Mouse (Mus musculus) gastrocnemius, postnatal 10 days (tissue): ENCODE results near the gene Mettl17. TPM values are rescaled to one million over a fixed set of nuclear protein-coding genes. Genes with fewer than 3 reads are reported as not detected.
A peak's percentile ranks its signal among the peaks of the same experiment; 100 is the strongest.
"Not testable (repeated sequence)": the region's sequence is repeated elsewhere in the genome, so short reads cannot be mapped to it uniquely, and the experiment has no call there.

ENCODE experiments used
- DNase-seq: peaks from one replicate; pipeline ENCODE4 v3.0.0; 2021; ENCODE audit warnings: mixed read lengths
- total RNA-seq, 2 experiments: library from RNA; stranded (reverse); gene quantifications; 2 replicates each; pipeline ENCODE4 v1.2.3; 2021

Gene Mettl17
- total RNA-seq, 2 experiments from 2014 or later: 11.1 to 14.9 TPM

DNA sequence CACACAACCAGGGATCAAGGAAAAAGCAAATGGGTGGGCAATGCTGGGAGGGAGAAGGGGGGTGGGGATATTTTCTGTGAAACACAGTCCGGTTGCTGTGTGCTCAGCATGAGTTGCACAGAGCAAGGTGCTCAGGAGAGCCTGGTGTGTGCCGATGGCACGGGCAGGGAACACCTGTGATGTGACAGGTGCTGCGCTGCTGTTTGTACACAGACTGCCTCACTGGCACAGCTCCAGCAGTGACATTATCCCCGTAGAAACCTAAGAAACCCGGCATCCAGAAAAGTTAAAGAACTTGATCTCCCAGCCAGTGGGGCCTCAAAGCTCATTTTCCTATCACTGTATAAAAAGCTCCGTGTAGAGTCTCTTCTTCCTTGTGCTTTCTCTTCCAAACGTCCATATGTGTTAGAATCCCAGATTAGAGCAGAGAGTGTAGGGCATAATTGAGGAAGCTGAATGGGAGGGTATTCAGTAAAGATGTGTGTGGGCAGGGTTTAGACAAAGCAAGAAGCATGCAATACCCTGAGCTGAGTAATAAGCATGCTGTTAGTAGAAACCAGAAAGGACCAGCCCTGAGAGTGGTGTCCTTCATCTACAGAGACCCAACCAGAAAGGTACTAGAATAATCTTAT lies 12.0 kb downstream of the Mettl17 start:
- no peak for DNase-seq

GRCm38 (mm10) chr14:51899351-51899750 lies 14.7 kb downstream of the Mettl17 start:
- no peak for DNase-seq

DNA sequence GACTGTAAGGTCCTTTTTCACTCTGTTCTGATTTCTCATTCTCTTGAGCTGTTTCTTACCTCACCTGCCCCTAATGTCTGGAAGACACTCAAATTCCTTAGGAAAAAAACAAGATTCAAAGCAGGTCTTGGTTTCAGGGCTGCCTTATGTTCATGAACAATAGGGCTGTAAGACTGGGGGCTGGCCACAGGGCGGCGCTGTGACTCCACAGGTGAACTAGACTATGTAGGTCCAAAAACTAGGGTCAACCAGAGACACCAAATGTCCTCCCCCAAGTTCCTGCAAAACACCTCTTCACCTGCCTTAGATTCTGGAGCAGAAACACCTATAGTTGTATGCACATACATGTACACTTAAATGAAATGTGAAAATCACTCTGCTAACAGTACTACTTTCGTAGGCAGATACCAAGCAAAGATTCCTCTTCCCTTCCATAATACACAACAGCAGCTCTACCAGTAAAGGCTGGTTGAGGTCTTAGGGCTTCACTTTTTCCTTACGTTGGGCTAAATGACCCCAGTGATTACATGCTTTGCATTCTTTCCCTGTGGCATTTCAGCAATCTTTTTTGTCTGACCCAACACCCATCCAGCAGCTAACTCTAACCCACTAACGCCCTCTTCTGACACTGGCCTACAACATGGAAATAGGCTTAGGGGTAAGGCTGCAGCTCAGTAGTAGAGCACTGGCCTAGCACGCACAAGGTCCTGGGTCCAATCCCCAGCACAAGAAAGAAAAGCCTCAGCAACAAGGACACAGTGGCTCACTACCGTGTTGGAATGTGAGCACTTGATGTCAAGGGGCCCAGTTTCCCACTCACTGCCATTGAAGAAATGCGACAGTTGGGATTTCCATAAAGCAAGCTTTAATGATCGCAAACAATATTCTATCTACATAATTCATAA lies 18.4 kb downstream of the Mettl17 start:
- DNase-seq: peak; percentile 89

DNA sequence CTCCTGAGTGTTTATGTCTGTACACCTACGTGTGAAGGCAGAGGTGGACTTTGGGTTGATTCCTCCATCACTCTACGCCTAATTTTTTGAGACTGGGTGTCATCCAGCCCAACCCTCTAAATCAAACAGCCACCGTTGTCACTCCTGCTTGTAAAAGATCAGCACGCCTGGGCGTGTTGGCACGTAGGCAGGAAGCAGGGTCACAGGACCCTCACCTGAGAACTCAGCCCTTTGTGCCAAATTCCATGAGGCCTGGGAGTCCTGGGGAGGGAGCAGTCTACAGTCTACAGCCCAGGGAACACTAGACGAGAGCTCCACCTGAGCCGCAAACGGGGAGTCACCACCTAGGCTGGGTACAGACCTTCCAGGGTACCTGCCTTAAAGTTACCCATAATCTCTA lies 19.1 kb downstream of the Mettl17 start:
- no peak for DNase-seq

DNA sequence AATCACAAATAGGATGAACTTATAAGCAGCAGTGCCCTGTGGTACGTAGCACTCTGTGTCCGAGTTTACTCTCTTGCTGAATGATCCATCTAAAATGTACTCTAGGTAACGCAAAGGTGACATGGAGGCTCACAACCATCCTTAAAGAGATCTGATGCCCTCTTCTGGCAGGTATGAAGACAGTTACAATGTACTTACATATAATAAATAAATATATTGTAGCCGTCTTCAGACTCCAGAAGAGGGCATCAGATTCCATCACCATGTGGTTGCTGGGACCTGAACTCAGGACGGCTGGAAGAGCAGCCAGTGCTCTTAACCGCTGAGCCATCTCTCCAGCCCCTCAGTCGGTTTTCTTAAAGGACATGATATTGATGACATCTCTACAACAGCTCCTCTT lies 20.1 kb downstream of the Mettl17 start:
- DNase-seq: no peak

DNA sequence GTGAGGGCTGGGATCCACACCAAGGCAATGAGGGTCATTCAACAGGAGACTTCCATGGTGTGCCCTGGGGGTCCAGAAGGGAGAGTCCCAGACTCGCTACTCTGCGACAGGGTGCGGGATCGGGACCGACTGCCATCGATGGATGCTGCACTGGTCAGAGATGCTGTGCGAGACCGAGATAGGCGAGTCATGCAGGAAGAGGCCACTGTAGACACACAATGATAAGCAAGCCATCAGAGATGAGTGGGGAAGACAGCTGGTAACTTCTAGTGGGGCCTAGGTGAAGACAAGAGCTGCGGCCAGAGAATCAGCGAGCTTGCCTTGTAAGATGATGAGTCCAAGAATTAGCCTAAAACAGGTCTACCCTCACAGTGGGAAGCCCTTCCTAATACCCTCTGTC lies 21.5 kb downstream of the Mettl17 start:
- DNase-seq: no peak

GRCm38 (mm10) chr14:51911301-51911700 lies 26.7 kb downstream of the Mettl17 start:
- DNase-seq: no peak

- no peak for DNase-seq
Measured at GRCm38 (mm10) chr14:51912391-51913061, 27.9 kb downstream of the Mettl17 start.

DNA sequence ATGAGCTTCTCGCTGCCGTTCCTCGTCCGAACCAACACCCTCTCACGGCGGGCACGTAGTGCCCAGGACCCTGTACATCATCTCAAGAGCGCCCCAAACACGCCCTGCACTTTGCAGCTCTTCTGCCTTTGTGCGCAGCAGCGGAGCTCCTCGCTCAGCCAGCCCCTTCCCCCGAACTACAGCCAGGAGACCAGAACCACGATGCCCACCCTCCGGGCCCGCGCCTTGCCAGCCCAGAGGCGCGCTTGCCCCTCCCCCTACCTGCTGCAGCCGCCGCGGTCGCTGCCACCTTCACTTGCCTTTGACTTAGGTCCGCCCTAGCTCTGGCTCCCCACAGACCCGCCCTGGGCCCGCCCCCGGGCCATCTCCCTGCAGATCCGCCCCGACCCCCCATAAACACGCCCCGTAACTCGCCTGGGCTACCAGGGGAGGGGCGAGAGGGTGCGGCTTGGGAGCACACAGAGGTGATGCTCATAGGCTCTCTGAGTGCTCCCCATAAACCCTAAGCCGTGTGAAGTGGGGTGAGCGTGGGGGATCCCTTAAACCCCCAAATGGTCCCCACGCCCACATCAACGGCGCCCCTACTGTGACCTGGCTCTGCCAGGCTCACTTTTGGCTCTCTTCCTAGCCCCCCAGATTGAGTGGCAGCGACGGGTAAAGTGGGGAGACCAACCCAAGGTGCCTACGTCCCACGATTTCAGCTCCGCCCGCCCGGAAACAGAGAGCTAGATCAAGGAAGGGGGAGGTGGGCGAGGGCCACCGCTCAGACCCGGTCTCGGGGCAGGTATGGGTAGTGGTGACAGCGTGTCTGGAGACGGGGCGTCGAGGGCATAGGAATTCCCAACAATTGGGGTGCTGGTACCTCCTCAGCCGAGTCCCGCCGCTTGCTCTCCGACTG lies 28.7 kb downstream of the Mettl17 start:
- peak; percentile 80 for DNase-seq

GRCm38 (mm10) chr14:51913960-51914762 lies 29.5 kb downstream of the Mettl17 start, which contains the start of gene Ndrg2:
Gene Ndrg2 (minus strand): TSS chr14:51914158.
- DNase-seq: peak; percentile 71

DNA sequence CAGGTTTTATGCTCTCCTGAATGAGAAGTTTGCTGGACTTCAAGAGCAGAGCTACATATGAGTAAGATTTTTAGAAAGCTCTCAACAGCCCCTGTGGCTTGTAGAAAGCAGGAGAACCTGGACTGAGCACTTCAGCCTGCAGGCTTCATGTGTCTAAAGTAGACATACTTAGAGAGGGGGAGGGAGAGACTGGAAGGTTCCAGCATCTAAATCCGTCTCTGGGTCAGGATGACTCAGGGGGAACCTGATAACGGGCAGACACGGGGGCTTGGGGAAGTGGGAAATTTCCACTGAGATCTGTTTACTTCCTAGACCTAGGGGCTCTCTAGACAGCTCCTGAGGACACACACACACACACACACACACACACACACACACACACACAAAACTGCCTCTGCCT lies 30.4 kb downstream of the Mettl17 start:
- no peak for DNase-seq

DNA sequence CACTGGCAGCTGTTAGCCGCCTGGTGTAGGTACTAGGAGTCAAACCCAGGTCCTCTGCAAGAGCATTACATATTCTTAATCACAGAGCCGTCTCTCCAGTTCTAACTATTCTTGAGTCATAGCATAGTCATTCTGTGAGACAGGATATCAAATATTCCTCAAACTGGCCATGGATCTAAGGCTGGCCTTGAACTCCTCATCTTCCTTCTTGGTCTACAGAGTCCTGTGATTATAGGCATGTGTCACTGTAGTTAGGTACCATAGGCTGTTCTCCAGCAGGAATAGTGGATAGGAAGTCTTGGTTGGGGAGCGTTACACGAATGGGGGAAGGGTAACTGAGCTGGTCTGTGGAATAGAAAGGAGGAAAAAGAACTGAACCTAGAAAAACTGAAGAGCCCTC lies 31.9 kb downstream of the Mettl17 start:
- no peak for DNase-seq

GRCm38 (mm10) chr14:51918125-51918524 lies 33.5 kb downstream of the Mettl17 start, which contains the start of gene Tppp2:
Gene Tppp2 (plus strand): TSS chr14:51918425.
- DNase-seq: no peak

- no peak for DNase-seq
Measured at GRCm38 (mm10) chr14:51918966-51919365, 34.3 kb downstream of the Mettl17 start.

- DNase-seq: peak; percentile 66
Measured at GRCm38 (mm10) chr14:51921759-51922570, 37.3 kb downstream of the Mettl17 start.

DNA sequence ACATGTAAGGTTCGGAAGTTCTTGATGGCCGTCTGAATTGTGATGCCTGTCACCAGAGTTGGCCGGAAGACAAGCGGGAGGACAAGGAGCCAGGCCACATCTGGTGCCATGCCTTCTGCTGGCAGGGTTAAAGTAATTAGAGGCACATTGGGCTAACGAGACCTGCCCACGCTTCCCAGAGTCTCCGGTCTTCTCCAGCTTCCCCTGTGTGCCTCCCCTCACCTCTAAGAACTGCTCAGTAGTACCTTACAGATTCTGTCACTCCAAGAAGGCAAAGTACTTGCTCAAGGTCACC lies 37.9 kb downstream of the Mettl17 start, which contains the start of gene Rnase13:
Gene Rnase13 (minus strand): TSS at position 203 of the 295 bp plus-strand sequence.
- DNase-seq: no peak

GRCm38 (mm10) chr14:51922910-51923309 lies 38.3 kb downstream of the Mettl17 start:
- DNase-seq: no peak

DNA sequence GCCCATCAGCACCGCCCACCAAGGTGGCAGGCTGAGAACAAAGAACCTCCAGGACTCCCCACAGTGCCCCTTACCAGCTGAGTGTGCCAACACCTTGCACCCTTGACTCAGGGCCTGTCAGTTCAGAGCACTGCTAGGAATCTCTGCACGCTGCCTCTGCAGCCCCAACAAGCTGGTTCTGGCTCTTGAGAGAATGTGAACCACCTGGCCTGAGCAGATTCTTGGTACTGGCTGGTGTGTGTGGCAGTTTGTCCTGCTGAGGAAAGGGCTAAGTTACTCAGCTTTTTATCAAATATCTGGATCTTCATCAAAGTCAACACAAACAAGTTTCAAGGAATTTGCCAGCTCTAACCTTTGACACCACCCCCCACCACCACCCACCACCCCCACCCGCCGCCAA lies 38.9 kb downstream of the Mettl17 start:
- DNase-seq: no peak

- DNase-seq: not testable (repeated sequence)
Measured at GRCm38 (mm10) chr14:51926930-51927329, 42.3 kb downstream of the Mettl17 start.

DNA sequence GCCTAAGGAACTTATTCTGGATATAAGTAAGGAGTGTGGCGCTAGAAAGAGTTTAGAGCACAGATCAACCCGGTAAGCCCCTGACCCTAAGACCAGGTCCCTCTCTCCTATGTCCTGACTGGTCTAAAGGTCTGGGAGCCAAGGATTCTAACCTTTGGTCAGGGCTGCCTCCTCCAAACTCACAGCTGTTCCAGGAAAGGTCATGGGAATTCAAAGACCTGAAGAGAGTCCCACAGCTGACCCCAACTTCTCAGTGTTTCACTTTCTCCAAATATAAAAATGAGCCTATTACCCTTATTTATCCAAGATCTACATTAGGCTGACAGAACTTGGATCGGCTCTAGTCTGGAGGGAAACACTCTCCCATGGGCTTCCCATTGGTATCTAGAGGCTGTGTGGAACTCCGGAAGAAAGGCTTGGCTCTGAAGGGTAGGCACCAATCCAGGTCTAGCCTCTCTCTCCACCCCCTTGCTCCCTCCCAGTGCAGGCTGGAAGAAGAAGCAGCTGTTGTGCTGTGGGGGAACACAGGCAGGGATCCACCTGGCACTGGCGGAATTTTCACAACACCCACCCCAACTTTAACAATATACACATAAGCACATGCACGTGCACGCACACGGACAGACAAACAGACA lies 44.8 kb downstream of the Mettl17 start:
- peak; percentile 55 for DNase-seq
